Mouse (Mus musculus) limb, embryonic 11.5 days (tissue): ENCODE data around the gene Med9. TPM values are rescaled to one million over a fixed set of nuclear protein-coding genes. Genes with fewer than 3 reads are reported as not detected.

ENCODE experiments used
- ATAC-seq: fragments of 200-750 bp; cut with Nextera tagmentation; 2 replicates; pipeline ENCODE4 v1.8.0; 2017; ENCODE audit warnings: low read depth; ENCODE audit not compliant: insufficient number of reproducible peaks, low FRiP score, low TSS enrichment
- DNase-seq: peaks from one replicate; pipeline ENCODE4 v3.0.0-alpha.2; 2015; ENCODE audit warnings: low spot score
- H3K27ac ChIP-seq: fragments of 300-500 bp; sonication (generic); replicated peaks from 2 replicates; pipeline ENCODE4 v1.5.1; 2014; ENCODE audit warnings: low read depth, mild to moderate bottlenecking, low read length
- H3K27me3 ChIP-seq: fragments of 300-500 bp; sonication (generic); 2 replicates; pipeline ENCODE4 v1.6.1; 2014; ENCODE audit warnings: mild to moderate bottlenecking, low read length, mixed read lengths; ENCODE audit not compliant: control insufficient read depth, insufficient read depth
- H3K36me3 ChIP-seq: fragments of 300-500 bp; sonication (generic); 2 replicates; pipeline ENCODE4 v1.6.1; 2014; ENCODE audit warnings: mild to moderate bottlenecking, low read length, moderate library complexity, mixed read lengths; ENCODE audit not compliant: control insufficient read depth, insufficient read depth
- H3K4me1 ChIP-seq: fragments of 300-500 bp; sonication (generic); 2 replicates; pipeline ENCODE4 v1.6.1; 2014; ENCODE audit warnings: low read length, mixed read lengths; ENCODE audit not compliant: control insufficient read depth, insufficient read depth
- H3K4me2 ChIP-seq: fragments of 300-500 bp; sonication (generic); 2 replicates; pipeline ENCODE4 v1.6.1; 2014; ENCODE audit warnings: low read depth, mild to moderate bottlenecking, moderate library complexity; ENCODE audit not compliant: severe bottlenecking
- H3K4me3 ChIP-seq: fragments of 300-500 bp; sonication (generic); 2 replicates; pipeline ENCODE4 v1.5.1; 2014; ENCODE audit warnings: low read depth, low read length
- H3K9ac ChIP-seq: fragments of 300-500 bp; sonication (generic); 2 replicates; pipeline ENCODE4 v1.6.1; 2014; ENCODE audit warnings: mild to moderate bottlenecking, low read length
- H3K9me3 ChIP-seq: fragments of 300-500 bp; sonication (generic); 2 replicates; pipeline ENCODE4 v1.6.1; 2016; ENCODE audit warnings: low read length; ENCODE audit not compliant: control insufficient read depth
- WGBS: fragments of 180-500 bp; shearing (Covaris S2); extraction: QIAGEN DNeasy Blood & Tissue Kit; methylation state at CpG from one replicate; pipeline ENCODE4 v1.1.7; 2014; 5-methylcytosine and 5-hydroxymethylcytosine counted together
- polyA plus RNA-seq: library from polyadenylated mRNA; unstranded; fragments of >200 nt; fragmentation: Nextera tagmentation; extraction: Ambion mirVana; gene quantifications from 2 replicates; pipeline ENCODE4 v1.2.1, GENCODE M21; 2014

Gene Med9
- polyA plus RNA-seq, 1 experiment from 2014 or later, result 45.5 TPM

- no peak for ATAC-seq
- H3K27ac ChIP-seq, result no peak overlapping the region
- DNase-seq, result no peak
- H3K4me2 ChIP-seq, result no peak overlapping the region
- peaks cover 19% of the 10 kb centered on the region for H3K27me3 ChIP-seq
- 0 out of 2 replicates have a peak, but pooled peaks cover 3% of the 10 kb centered on the region for H3K36me3 ChIP-seq
- 79% methylated on average over 4 of the region's 4 CpGs for WGBS
- no peaks in the 10 kb centered on the region for H3K9me3 ChIP-seq
- H3K4me1 ChIP-seq, result peaks cover 12% of the 10 kb centered on the region
- H3K4me3 ChIP-seq, result no peak overlapping the region
- no peak overlapping the region for H3K9ac ChIP-seq
Measured at GRCm38 (mm10) chr11:59966102-59966483, 18.1 kb downstream of the Med9 start.

DNA sequence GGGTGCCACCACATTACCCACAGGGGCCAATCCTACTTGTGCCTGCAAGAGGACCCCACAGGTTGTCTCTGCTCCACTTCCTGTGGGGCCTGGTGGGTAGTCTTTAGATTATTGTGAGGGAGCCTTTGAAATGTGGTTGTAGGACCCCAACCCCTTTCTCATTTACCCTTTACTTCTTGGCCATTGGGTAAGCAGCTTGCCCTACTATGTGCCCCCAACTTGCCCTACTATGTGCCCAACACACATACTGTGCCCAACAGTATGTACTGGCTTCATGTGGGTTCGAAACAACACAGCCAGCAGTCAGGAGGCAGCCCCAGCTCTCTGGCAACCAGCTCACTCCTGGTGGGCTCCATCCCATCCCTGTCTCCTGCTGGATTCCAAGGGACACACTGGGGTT lies 19.8 kb downstream of the Med9 start:
- no peak overlapping the region for H3K4me3 ChIP-seq
- H3K4me2 ChIP-seq, result no peak overlapping the region
- DNase-seq (no peak), ATAC-seq (no peak)
- H3K27me3 ChIP-seq, result peaks cover 17% of the 10 kb centered on the region
- no peak overlapping the region for H3K27ac ChIP-seq
- 84% methylated on average over 1 of the region's 1 CpGs for WGBS
- peaks cover 12% of the 10 kb centered on the region for H3K4me1 ChIP-seq
- no peaks in the 10 kb centered on the region for H3K36me3 ChIP-seq
- no peaks in the 10 kb centered on the region for H3K9me3 ChIP-seq
- H3K9ac ChIP-seq, result no peak overlapping the region

DNA sequence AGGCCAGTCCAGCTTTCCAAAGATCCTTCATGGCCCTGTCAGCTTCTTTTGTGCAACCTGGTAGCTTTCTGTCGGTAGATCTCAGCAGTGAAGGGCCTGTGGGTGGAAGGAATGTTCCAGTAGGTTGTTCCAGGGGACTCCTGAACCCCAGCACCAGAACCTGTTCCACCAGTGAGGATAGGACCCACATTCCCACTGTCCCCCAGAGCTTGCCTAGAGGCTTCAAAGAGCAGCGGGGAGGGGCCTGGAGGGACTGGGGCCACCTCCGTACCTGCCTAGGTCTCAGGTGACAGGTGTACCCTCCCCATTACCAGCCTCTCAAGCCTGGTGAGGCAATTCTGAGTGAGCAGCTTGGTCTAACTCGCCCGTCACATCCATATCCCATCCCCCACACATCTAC lies 22.8 kb downstream of the Med9 start:
- WGBS, result 81% methylated on average over 5 of the region's 5 CpGs
- no peak overlapping the region for H3K4me3 ChIP-seq
- H3K9me3 ChIP-seq, result no peaks in the 10 kb centered on the region
- H3K27ac ChIP-seq, result no peak overlapping the region
- DNase-seq (no peak), ATAC-seq (no peak)
- no peaks in the 10 kb centered on the region for H3K36me3 ChIP-seq
- H3K27me3 ChIP-seq, result no peaks in the 10 kb centered on the region
- H3K4me2 ChIP-seq, result no peak overlapping the region
- no peak overlapping the region for H3K9ac ChIP-seq
- no peaks in the 10 kb centered on the region for H3K4me1 ChIP-seq

DNA sequence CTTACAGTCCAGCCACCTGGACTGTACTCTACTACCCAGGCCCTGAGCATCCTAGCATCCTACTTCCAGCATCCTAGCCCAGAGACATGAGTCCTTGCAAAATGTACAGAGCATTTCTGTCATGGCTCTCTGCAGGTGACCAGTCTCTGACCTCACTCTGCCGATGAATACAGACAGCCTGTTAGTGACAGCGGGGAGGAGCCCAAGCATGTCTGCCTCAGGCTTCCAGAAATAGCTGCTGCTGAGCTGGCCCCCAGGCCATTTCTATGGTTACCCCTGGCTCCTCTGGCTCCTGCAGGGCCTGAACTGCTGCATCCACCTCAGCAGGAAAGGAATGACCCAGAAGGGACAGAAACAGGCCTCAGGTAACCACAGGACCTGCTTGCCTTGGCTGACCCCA lies 23.7 kb downstream of the Med9 start:
- Histone ChIP-seq H3K36me3 (no peaks in the 10 kb centered on the region), H3K9me3 (no peaks in the 10 kb centered on the region), H3K4me2 (no peak overlapping the region), H3K27me3 (no peaks in the 10 kb centered on the region), H3K4me3 (no peak overlapping the region), H3K4me1 (no peaks in the 10 kb centered on the region), H3K9ac (no peak overlapping the region), H3K27ac (no peak overlapping the region)
- 74% methylated on average over 2 of the region's 2 CpGs for WGBS
- DNase-seq (no peak), ATAC-seq (no peak)

GRCm38 (mm10) chr11:59973389-59973788 lies 25.4 kb downstream of the Med9 start:
- H3K9me3 ChIP-seq, result no peaks in the 10 kb centered on the region
- no peak overlapping the region for H3K9ac ChIP-seq
- H3K4me3 ChIP-seq, result no peak overlapping the region
- no peak for DNase-seq
- H3K27ac ChIP-seq, result no peak overlapping the region
- H3K36me3 ChIP-seq, result no peaks in the 10 kb centered on the region
- H3K4me1 ChIP-seq, result no peaks in the 10 kb centered on the region
- 81% methylated on average over 5 of the region's 5 CpGs for WGBS
- no peak for ATAC-seq
- no peaks in the 10 kb centered on the region for H3K27me3 ChIP-seq
- no peak overlapping the region for H3K4me2 ChIP-seq

- 65% methylated on average over 10 of the region's 10 CpGs for WGBS
- Histone ChIP-seq H3K27me3 (no peaks in the 10 kb centered on the region), H3K9ac (no peak overlapping the region), H3K4me2 (no peak overlapping the region), H3K27ac (no peak overlapping the region), H3K36me3 (no peaks in the 10 kb centered on the region), H3K4me3 (no peak overlapping the region), H3K9me3 (no peaks in the 10 kb centered on the region), H3K4me1 (no peaks in the 10 kb centered on the region)
- ATAC-seq (no peak), DNase-seq (no peak)
Measured at GRCm38 (mm10) chr11:59975241-59975640, 27.2 kb downstream of the Med9 start.

DNA sequence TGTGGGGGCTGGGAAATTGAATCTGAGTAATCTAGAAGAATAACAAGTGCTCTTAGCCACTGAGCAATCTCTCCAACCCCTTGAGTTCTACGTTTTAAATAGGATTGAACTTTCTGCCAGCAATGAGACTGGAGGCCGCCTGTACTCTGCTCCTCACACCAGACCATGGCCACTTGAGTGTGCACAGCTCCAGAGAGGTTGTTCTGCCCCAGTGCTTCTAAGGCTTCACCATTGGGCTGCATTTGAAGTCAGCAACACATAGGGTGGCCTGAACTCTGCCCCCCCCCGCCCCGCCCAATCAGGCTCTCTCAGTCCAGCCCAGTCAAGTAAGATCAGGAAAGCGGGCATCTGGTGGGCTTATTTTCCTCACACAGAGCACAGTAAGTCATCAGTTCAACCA lies 29.8 kb downstream of the Med9 start:
- Histone ChIP-seq H3K36me3 (no peaks in the 10 kb centered on the region), H3K27ac (no peak overlapping the region), H3K4me1 (0 out of 2 replicates have a peak, but pooled peaks cover 3% of the 10 kb centered on the region), H3K27me3 (no peaks in the 10 kb centered on the region), H3K4me2 (no peak overlapping the region), H3K9me3 (no peaks in the 10 kb centered on the region), H3K9ac (no peak overlapping the region), H3K4me3 (no peak overlapping the region)
- ATAC-seq (no peak), DNase-seq (no peak)
- 90% methylated on average over 5 of the region's 5 CpGs for WGBS

DNA sequence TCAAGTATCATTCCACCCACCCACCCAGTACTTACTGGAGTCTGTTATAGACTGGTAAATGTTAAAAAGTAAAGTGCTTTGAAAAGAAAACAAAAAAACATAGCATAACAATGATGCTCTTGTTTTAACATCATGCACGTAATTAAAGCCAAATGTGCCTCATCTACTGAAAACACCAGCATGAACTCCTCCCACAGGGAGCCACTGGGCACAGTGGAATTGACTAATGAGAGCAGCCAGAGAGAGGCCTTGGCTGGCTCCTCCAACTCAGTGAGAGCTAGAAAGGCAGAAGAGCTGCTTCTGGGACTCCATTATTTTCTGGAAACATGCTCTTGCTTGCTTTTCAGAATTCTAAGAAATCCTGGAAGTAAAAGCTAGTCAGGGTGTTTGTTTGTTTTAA lies 41.4 kb downstream of the Med9 start:
- no peak for DNase-seq
- WGBS, result 62% methylated on average over 1 of the region's 1 CpGs
- H3K9me3 ChIP-seq, result no peaks in the 10 kb centered on the region

GRCm38 (mm10) chr11:59991365-59991764 lies 43.4 kb downstream of the Med9 start:
- Histone ChIP-seq H3K4me2 (no peak overlapping the region), H3K36me3 (no peaks in the 10 kb centered on the region), H3K9ac (no peak overlapping the region), H3K4me1 (no peaks in the 10 kb centered on the region), H3K9me3 (no peaks in the 10 kb centered on the region), H3K27ac (no peak overlapping the region), H3K4me3 (no peak overlapping the region), H3K27me3 (no peaks in the 10 kb centered on the region)
- WGBS, result 63% methylated on average over 8 of the region's 8 CpGs
- ATAC-seq (no peak), DNase-seq (no peak)

More for the DNA sequence above, 41.4 kb downstream of the Med9 start:
- Histone ChIP-seq H3K27ac (no peak overlapping the region), H3K4me1 (no peaks in the 10 kb centered on the region), H3K4me2 (no peak overlapping the region), H3K27me3 (no peaks in the 10 kb centered on the region), H3K36me3 (no peaks in the 10 kb centered on the region), H3K4me3 (no peak overlapping the region), H3K9ac (no peak overlapping the region)
- no peak for ATAC-seq
